Mouse (Mus musculus): Measurements from ENCODE around the gene Fgfr2. TPM values are rescaled to one million over a fixed set of nuclear protein-coding genes. Genes with fewer than 3 reads are reported as not detected.

The Fgfr2 gene
- total and polyA plus RNA-seq, 2 experiments from 2014 or later, result 17.1 to 47.6 TPM

DNA sequence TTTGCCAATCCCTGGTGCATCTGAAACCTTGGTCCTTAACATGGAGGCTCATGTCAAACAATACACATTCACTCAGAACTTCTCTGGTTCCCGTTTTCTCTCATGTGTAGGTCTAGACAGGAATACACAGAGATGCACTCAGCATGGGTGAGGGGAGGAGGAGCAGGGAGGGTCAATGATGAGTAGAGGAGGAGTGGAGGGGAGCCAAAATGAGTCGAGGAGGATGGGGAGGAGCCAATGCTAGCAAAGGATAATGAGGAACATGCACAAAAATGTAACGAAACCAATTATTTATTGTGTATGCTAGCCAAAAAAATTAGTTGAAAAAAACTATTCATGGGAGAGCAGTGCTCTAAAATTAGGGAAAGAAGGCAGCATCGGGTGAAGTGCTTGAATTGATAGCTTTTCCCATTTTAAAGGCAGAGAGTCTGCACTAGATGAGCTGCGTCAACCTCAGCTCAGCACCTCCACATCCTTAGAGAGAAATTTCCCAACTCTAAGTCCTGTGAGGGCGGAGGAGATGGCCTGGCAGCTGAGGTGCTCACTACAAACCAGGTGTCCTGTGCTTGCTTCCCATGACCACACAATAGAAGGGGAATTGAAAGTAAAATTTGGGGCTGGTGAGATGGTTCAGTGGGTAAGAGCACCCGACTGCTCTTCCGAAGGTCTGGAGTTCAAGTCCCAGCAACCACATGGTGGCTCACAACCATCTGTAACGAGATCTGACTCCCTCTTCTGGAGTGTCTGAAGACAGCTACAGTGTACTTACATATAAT, 636.6 kb downstream of the Fgfr2 start:
- no peaks in the 10 kb centered on the region for H3K4me1 ChIP-seq (ENCODE audit: insufficient read depth)
- no peaks in the 10 kb centered on the region for H3K36me3 ChIP-seq (ENCODE audit: insufficient read depth)
- no peak overlapping the region for H3K4me2 ChIP-seq (ENCODE audit: low read depth)
- WGBS, result 76% methylated on average over 9 of the region's 9 CpGs
- no peak for TF ChIP-seq CTCF (IDR thresholded peaks at IDR 0.05; ENCODE audit: low read depth)
- H3K9ac ChIP-seq, result no peak overlapping the region
- H3K27me3 ChIP-seq (ENCODE audit: insufficient read depth, low read length), result no peaks in the 10 kb centered on the region
- no peak overlapping the region for H3K27ac ChIP-seq (ENCODE audit: low read depth, low read length)
- DNase-seq (no peak), ATAC-seq (no peak)
- no peaks in the 10 kb centered on the region for H3K9me3 ChIP-seq (ENCODE audit: low read length)
- no peak overlapping the region for H3K4me3 ChIP-seq (ENCODE audit: low read depth, low read length)

DNA sequence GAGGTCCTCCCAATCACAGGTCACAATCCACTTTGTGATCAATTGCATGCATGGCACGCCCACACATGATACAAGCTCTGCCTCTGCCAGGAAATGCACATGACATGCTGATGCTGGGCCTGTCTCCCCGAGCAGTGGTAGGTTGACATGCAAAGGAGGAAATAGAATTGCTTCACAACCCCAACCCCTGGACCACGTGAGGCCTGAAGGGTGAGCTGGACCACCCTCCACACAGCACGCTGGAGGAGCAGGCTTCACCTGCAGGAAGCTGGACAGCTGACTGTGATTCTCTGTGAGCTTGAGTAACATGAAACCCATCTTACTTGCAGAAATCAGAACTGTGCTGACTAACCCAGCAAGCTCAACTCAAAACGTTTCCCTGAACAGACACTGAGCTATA, 638.7 kb downstream of the Fgfr2 start:
- Histone ChIP-seq H3K9ac (no peak overlapping the region), H3K27me3 (ENCODE audit: insufficient read depth, low read length) (no peaks in the 10 kb centered on the region), H3K27ac (ENCODE audit: low read depth, low read length) (no peak overlapping the region), H3K36me3 (ENCODE audit: insufficient read depth) (no peaks in the 10 kb centered on the region), H3K4me1 (ENCODE audit: insufficient read depth) (no peaks in the 10 kb centered on the region), H3K4me2 (ENCODE audit: low read depth) (no peak overlapping the region), H3K9me3 (ENCODE audit: low read length) (no peaks in the 10 kb centered on the region), H3K4me3 (ENCODE audit: low read depth, low read length) (no peak overlapping the region)
- TF ChIP-seq CTCF (IDR thresholded peaks at IDR 0.05; ENCODE audit: low read depth), result no peak
- 73% methylated on average over 5 of the region's 5 CpGs for WGBS
- no peak for ATAC-seq
- DNase-seq, result no peak

DNA sequence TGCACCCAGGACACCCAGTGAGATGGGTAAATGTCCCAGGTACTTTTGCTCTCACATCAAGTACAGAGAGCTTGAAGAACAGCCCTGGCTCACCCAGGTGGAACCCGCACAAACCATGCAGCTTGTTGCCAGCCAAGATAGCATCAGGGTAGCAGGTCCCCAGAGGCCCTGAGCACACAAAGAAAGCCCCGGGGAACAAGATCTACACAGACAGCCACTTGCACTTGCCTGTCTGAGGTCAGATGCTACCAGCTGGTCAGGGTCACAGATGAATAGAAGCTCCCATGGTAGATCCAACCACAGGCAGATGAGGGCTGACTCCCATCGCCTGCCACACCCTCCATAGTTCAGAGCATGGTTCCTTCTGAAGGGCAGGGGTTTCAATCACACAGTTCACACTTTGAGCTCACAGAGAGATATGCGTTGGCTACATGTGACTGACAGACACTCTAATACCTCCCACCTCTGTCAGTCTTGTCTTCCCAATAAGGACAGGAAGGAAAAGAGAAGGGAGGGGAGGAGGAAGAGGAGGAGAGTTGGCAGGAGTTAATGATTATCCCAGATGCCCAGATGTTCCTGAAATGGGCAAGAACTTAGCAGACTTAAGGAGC, 642.3 kb downstream of the Fgfr2 start:
- ATAC-seq (no peak), DNase-seq (no peak)
- Histone ChIP-seq H3K36me3 (ENCODE audit: insufficient read depth) (no peaks in the 10 kb centered on the region), H3K4me2 (ENCODE audit: low read depth) (no peak overlapping the region), H3K27ac (ENCODE audit: low read depth, low read length) (no peak overlapping the region), H3K9me3 (ENCODE audit: low read length) (no peaks in the 10 kb centered on the region), H3K9ac (no peak overlapping the region), H3K27me3 (ENCODE audit: insufficient read depth, low read length) (no peaks in the 10 kb centered on the region), H3K4me3 (ENCODE audit: low read depth, low read length) (no peak overlapping the region), H3K4me1 (ENCODE audit: insufficient read depth) (peaks cover 7% of the 10 kb centered on the region)
- TF ChIP-seq CTCF (IDR thresholded peaks at IDR 0.05; ENCODE audit: low read depth), result no peak
- 82% methylated on average over 4 of the region's 4 CpGs for WGBS

- Histone ChIP-seq H3K9me3 (ENCODE audit: low read length) (no peaks in the 10 kb centered on the region), H3K36me3 (ENCODE audit: insufficient read depth) (no peaks in the 10 kb centered on the region), H3K4me1 (ENCODE audit: insufficient read depth) (peaks cover 7% of the 10 kb centered on the region), H3K27me3 (ENCODE audit: insufficient read depth, low read length) (no peaks in the 10 kb centered on the region), H3K4me2 (ENCODE audit: low read depth) (no peak overlapping the region), H3K9ac (no peak overlapping the region), H3K4me3 (ENCODE audit: low read depth, low read length) (no peak overlapping the region), H3K27ac (ENCODE audit: low read depth, low read length) (peak overlapping the region; percentile 67; the same call in 1 of the 2 replicates)
- peak; percentile 56 for DNase-seq
- ATAC-seq, result peak; percentile 82
- WGBS, result 27% methylated on average over 9 of the region's 9 CpGs
- no peak for TF ChIP-seq CTCF (IDR thresholded peaks at IDR 0.05; ENCODE audit: low read depth)
These were observed 644.8 kb downstream of the Fgfr2 start for GRCm38 (mm10) chr7:132478295-132478809.

DNA sequence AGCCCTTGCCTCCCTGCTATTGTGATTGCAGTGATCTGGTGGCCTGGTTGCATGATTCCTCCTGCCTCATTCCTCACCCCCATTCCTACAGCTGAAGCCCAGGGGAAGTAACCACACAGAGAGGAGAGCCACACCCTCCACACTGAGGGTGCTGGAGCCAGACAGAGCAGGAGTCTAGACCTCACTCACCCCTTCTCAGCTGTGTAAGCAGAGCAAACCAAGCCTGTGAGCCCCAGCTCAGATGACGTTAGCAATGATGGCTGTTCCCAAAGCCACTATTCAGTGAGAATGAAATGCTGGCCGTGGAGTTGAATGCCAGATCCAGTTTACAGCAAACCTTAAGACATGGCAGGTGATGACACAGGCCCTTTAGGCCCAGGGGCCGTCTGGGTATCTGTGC, 645.4 kb downstream of the Fgfr2 start:
- 49% methylated on average over 3 of the region's 3 CpGs for WGBS
- H3K27me3 ChIP-seq (ENCODE audit: insufficient read depth, low read length), result no peaks in the 10 kb centered on the region
- H3K4me3 ChIP-seq (ENCODE audit: low read depth, low read length), result no peak overlapping the region
- no peak for TF ChIP-seq CTCF (IDR thresholded peaks at IDR 0.05; ENCODE audit: low read depth)
- H3K36me3 ChIP-seq (ENCODE audit: insufficient read depth), result no peaks in the 10 kb centered on the region
- no peaks in the 10 kb centered on the region for H3K9me3 ChIP-seq (ENCODE audit: low read length)
- H3K9ac ChIP-seq, result no peak overlapping the region
- H3K4me2 ChIP-seq (ENCODE audit: low read depth), result no peak overlapping the region
- no peak for ATAC-seq
- H3K27ac ChIP-seq (ENCODE audit: low read depth, low read length), result 0 out of 2 replicates have a peak overlapping the region, but pooled peaks have one; percentile 40
- no peak for DNase-seq
- peaks cover 7% of the 10 kb centered on the region for H3K4me1 ChIP-seq (ENCODE audit: insufficient read depth)

DNA sequence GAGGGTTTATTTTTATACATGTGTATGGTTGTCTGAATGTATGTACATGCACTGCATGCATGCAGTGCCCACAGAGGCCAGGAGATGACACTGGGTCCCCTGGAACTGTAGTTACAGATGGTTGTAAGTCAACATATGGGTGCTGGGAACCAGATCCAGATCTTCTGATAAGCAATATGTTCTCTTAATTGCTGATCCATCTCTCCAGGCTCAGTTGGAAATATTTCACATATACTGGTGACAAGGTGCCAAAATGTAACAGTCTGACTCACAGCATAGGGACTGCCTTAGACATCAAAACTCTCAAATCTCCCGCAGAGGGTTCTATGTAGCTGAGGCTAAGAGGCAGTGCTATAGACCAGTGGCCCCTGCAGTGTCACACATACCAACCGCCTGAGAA, 646.7 kb downstream of the Fgfr2 start:
- H3K4me3 ChIP-seq (ENCODE audit: low read depth, low read length), result no peak overlapping the region
- no peak overlapping the region for H3K4me2 ChIP-seq (ENCODE audit: low read depth)
- ATAC-seq (no peak), DNase-seq (peak; percentile 32)
- WGBS, result 76% methylated on average over 2 of the region's 2 CpGs
- H3K27me3 ChIP-seq (ENCODE audit: insufficient read depth, low read length), result no peaks in the 10 kb centered on the region
- peaks cover 7% of the 10 kb centered on the region for H3K4me1 ChIP-seq (ENCODE audit: insufficient read depth)
- TF ChIP-seq CTCF (IDR thresholded peaks at IDR 0.05; ENCODE audit: low read depth), result no peak
- no peak overlapping the region for H3K27ac ChIP-seq (ENCODE audit: low read depth, low read length)
- H3K9me3 ChIP-seq (ENCODE audit: low read length), result no peaks in the 10 kb centered on the region
- H3K36me3 ChIP-seq (ENCODE audit: insufficient read depth), result no peaks in the 10 kb centered on the region
- H3K9ac ChIP-seq, result no peak overlapping the region

DNA sequence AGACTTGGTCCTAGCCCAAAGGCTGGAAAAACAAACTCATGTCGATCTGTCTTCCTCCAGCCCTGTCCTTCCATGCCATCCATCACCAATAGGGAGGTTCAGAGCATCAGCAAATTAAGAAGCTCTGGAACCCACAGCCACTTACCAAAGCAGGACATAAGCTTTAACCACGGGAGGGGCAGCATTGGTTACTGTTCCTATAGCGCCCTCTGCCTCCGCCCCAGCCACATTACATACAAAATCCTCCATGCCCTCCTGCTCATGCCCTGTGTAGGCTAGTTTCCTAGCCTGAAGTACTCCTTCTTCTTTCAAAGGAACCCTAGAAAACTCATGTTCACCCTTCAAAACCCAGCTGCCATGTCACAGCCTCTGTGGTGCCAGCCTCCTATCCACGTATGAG, 648.1 kb downstream of the Fgfr2 start:
- Histone ChIP-seq H3K4me2 (ENCODE audit: low read depth) (no peak overlapping the region), H3K9me3 (ENCODE audit: low read length) (no peaks in the 10 kb centered on the region), H3K9ac (no peak overlapping the region), H3K36me3 (ENCODE audit: insufficient read depth) (no peaks in the 10 kb centered on the region), H3K27me3 (ENCODE audit: insufficient read depth, low read length) (no peaks in the 10 kb centered on the region), H3K4me1 (ENCODE audit: insufficient read depth) (peaks cover 7% of the 10 kb centered on the region), H3K4me3 (ENCODE audit: low read depth, low read length) (no peak overlapping the region), H3K27ac (ENCODE audit: low read depth, low read length) (no peak overlapping the region)
- TF ChIP-seq CTCF (IDR thresholded peaks at IDR 0.05; ENCODE audit: low read depth), result peak; percentile 60
- DNase-seq (no peak), ATAC-seq (no peak)
- 26% methylated on average over 5 of the region's 5 CpGs for WGBS

Data from forebrain, postnatal 0 days (tissue).